Mouse (Mus musculus) lung, embryonic 16.5 days (tissue): ENCODE results near the gene Fam102b. TPM values are rescaled to one million over a fixed set of nuclear protein-coding genes. Genes with fewer than 3 reads are reported as not detected.

ENCODE experiments used
- microRNA-seq: library from miRNA; unstranded; fragments of <30 nt; microRNA quantifications from one replicate; pipeline ENCODE4, GENCODE M21; 2016
- polyA plus RNA-seq: library from polyadenylated mRNA; unstranded; fragments of >200 nt; fragmentation: Nextera tagmentation; extraction: Ambion mirVana; gene quantifications from 2 replicates; pipeline ENCODE4 v1.2.1, GENCODE M21; 2015

The Fam102b gene
- polyA plus RNA-seq, 1 experiment from 2014 or later: 5.5 TPM

Small RNA genes lying within 50 kb of the gene (microRNA-seq; reads per million reads assigned to microRNA genes)
- not detected for gene Gm44384

Other genes with a start within 250 kb of the Fam102b start
- 50.7 and 51.5 TPM in 2 replicates for gene Stxbp3, start 187.1 kb downstream of the Fam102b start, polyA plus RNA-seq
- 0.82 and 1.1 TPM in 2 replicates for gene Fndc7, start 137.6 kb downstream of the Fam102b start, polyA plus RNA-seq
- gene Prpf38b, start 115.9 kb downstream of the Fam102b start, polyA plus RNA-seq: 67.8 and 69.6 TPM in 2 replicates
- gene Henmt1, start 87.7 kb downstream of the Fam102b start, polyA plus RNA-seq: 0.33 and 0.43 TPM in 2 replicates
- not detected in 2 replicates for gene Gm9857, start 87.2 kb downstream of the Fam102b start, polyA plus RNA-seq
- gene Slc25a54, start 52.9 kb upstream of the Fam102b start, polyA plus RNA-seq: not detected in 2 replicates
- 29.3 and 30.7 TPM in 2 replicates for gene Slc25a24, start 95.5 kb upstream of the Fam102b start, polyA plus RNA-seq